Mouse (Mus musculus): ENCODE results near the gene Defa32. TPM values are rescaled to one million over a fixed set of nuclear protein-coding genes. Genes with fewer than 3 reads are reported as not detected.
"Not testable (repeated sequence)": the region's sequence is repeated elsewhere in the genome, so short reads cannot be mapped to it uniquely, and the experiment has no call there.

Gene Defa32
- polyA plus RNA-seq (2014; fragmentation: Nextera tagmentation; extraction: Ambion mirVana) = not detected in 2 replicates

DNA sequence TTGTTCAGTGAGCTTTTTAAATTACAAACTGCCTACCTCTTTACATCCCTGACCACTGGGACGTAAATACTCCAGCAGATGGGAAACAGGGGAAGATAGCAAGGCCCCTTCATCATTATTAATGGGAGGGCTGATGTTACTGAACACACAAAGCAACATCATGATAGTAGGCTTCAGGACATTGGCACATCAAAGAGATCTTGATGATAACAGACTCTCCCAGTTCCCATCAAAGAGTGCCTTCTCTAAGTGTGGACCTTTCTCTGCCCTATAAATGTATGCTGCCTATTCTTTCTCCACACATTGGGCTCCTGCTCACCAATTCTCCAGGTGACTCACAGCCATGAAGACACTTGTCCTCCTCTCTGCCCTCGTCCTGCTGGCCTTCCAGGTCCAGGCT lies at the start of gene Defa32:
Defa32 (plus strand) TSS at position 301 of the 400 bp plus-strand sequence.
- ATAC-seq (replicated peaks; ENCODE audit: insufficient number of reproducible peaks, low FRiP score, low TSS enrichment, low read depth); H3K36me3 ChIP-seq (replicated peaks; ENCODE audit: control insufficient read depth, insufficient read depth, low read depth, low read length); H3K27ac ChIP-seq (replicated peaks; ENCODE audit: low read depth, low read length); H3K4me1 ChIP-seq (ENCODE audit: control insufficient read depth, insufficient read depth, low read length); H3K4me2 ChIP-seq (ENCODE audit: low read depth, low read length); H3K27me3 ChIP-seq (ENCODE audit: control insufficient read depth, insufficient read depth, low read length); H3K9ac ChIP-seq (replicated peaks; ENCODE audit: low read length); H3K4me3 ChIP-seq (ENCODE audit: low read depth, low read length); DNase-seq (ENCODE audit: low spot score); H3K9me3 ChIP-seq (replicated peaks; ENCODE audit: control insufficient read depth, low read length): not testable (repeated sequence)
- no CpG with 5 or more reads among the region's 2 CpGs for WGBS

DNA sequence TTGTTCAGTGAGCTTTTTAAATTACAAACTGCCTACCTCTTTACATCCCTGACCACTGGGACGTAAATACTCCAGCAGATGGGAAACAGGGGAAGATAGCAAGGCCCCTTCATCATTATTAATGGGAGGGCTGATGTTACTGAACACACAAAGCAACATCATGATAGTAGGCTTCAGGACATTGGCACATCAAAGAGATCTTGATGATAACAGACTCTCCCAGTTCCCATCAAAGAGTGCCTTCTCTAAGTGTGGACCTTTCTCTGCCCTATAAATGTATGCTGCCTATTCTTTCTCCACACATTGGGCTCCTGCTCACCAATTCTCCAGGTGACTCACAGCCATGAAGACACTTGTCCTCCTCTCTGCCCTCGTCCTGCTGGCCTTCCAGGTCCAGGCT lies 19.9 kb upstream of the Defa32 start, which contains the start of gene Defa20:
Defa20 (plus strand) TSS at position 301 of the 400 bp plus-strand sequence.
- not testable (repeated sequence) for H3K9ac ChIP-seq (replicated peaks; ENCODE audit: low read length); H3K27ac ChIP-seq (replicated peaks; ENCODE audit: low read depth, low read length); H3K4me1 ChIP-seq (ENCODE audit: control insufficient read depth, insufficient read depth, low read length); H3K4me2 ChIP-seq (ENCODE audit: low read depth, low read length); H3K27me3 ChIP-seq (ENCODE audit: control insufficient read depth, insufficient read depth, low read length); H3K9me3 ChIP-seq (replicated peaks; ENCODE audit: control insufficient read depth, low read length); H3K36me3 ChIP-seq (replicated peaks; ENCODE audit: control insufficient read depth, insufficient read depth, low read depth, low read length); H3K4me3 ChIP-seq (ENCODE audit: low read depth, low read length); DNase-seq (ENCODE audit: low spot score); ATAC-seq (replicated peaks; ENCODE audit: insufficient number of reproducible peaks, low FRiP score, low TSS enrichment, low read depth)
- no CpG with 5 or more reads among the region's 2 CpGs for WGBS

DNA sequence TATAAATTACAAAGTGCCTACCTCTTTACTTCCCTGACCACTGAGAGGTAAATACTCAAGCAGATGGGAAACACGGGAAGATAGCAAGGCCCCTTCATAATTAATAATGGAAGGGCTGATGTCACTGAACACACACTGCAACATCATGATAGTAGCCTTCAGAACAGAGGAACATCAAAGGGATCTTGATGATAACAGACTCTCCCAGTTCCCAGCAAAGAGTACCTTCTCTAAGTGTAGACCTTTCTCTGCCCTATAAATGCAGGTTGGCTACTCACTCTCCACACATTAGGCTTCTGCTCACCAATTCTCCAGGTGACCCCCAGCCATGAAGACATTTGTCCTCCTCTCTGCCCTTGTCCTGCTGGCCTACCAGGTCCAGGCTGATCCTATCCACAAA lies 36.3 kb downstream of the Defa32 start, which contains the start of gene Defa37:
Defa37 (plus strand) TSS at position 301 of the 400 bp plus-strand sequence.
- H3K4me1 ChIP-seq (ENCODE audit: control insufficient read depth, insufficient read depth, low read length); H3K9ac ChIP-seq (replicated peaks; ENCODE audit: low read length); H3K27me3 ChIP-seq (ENCODE audit: control insufficient read depth, insufficient read depth, low read length); H3K4me2 ChIP-seq (ENCODE audit: low read depth, low read length); ATAC-seq (replicated peaks; ENCODE audit: insufficient number of reproducible peaks, low FRiP score, low TSS enrichment, low read depth); DNase-seq (ENCODE audit: low spot score); H3K9me3 ChIP-seq (replicated peaks; ENCODE audit: control insufficient read depth, low read length); H3K36me3 ChIP-seq (replicated peaks; ENCODE audit: control insufficient read depth, insufficient read depth, low read depth, low read length); H3K4me3 ChIP-seq (ENCODE audit: low read depth, low read length); H3K27ac ChIP-seq (replicated peaks; ENCODE audit: low read depth, low read length): not testable (repeated sequence)
- no CpG with 5 or more reads among the region's 1 CpGs for WGBS

Other genes starting within 250 kb of the Defa32 start
- not detected in 2 replicates for gene Defa27, start 213.5 kb upstream of the Defa32 start, polyA plus RNA-seq (2014; fragmentation: Nextera tagmentation; extraction: Ambion mirVana)
- not detected in 2 replicates for gene Defa29, start 202.0 kb upstream of the Defa32 start, polyA plus RNA-seq (2014; fragmentation: Nextera tagmentation; extraction: Ambion mirVana)
- not detected in 2 replicates for gene Defa2, start 150.5 kb upstream of the Defa32 start, polyA plus RNA-seq (2014; fragmentation: Nextera tagmentation; extraction: Ambion mirVana)
- not detected in 2 replicates for gene Defa33, start 137.2 kb upstream of the Defa32 start, polyA plus RNA-seq (2014; fragmentation: Nextera tagmentation; extraction: Ambion mirVana)
- gene Defa36, start 101.6 kb upstream of the Defa32 start, polyA plus RNA-seq (2014; fragmentation: Nextera tagmentation; extraction: Ambion mirVana) = not detected in 2 replicates
- gene Gm7849, start 72.5 kb upstream of the Defa32 start, polyA plus RNA-seq (2014; fragmentation: Nextera tagmentation; extraction: Ambion mirVana) = not detected in 2 replicates
- not detected in 2 replicates for gene Defa20, start 19.8 kb upstream of the Defa32 start, polyA plus RNA-seq (2014; fragmentation: Nextera tagmentation; extraction: Ambion mirVana)
- not detected in 2 replicates for gene Defa37, start 36.4 kb downstream of the Defa32 start, polyA plus RNA-seq (2014; fragmentation: Nextera tagmentation; extraction: Ambion mirVana)
- not detected in 2 replicates for gene Defa28, start 54.0 kb downstream of the Defa32 start, polyA plus RNA-seq (2014; fragmentation: Nextera tagmentation; extraction: Ambion mirVana)
- not detected in 2 replicates for gene Gm7861, start 65.5 kb downstream of the Defa32 start, polyA plus RNA-seq (2014; fragmentation: Nextera tagmentation; extraction: Ambion mirVana)
- not detected in 2 replicates for gene Defa26, start 89.2 kb downstream of the Defa32 start, polyA plus RNA-seq (2014; fragmentation: Nextera tagmentation; extraction: Ambion mirVana)
- gene Defa17, start 126.7 kb downstream of the Defa32 start, polyA plus RNA-seq (2014; fragmentation: Nextera tagmentation; extraction: Ambion mirVana) = not detected in 2 replicates
- not detected in 2 replicates for gene Defa34, start 136.8 kb downstream of the Defa32 start, polyA plus RNA-seq (2014; fragmentation: Nextera tagmentation; extraction: Ambion mirVana)
- not detected in 2 replicates for gene AY761184, start 174.6 kb downstream of the Defa32 start, polyA plus RNA-seq (2014; fragmentation: Nextera tagmentation; extraction: Ambion mirVana)
- not detected in 2 replicates for gene Defa24, start 205.5 kb downstream of the Defa32 start, polyA plus RNA-seq (2014; fragmentation: Nextera tagmentation; extraction: Ambion mirVana)